Mouse (Mus musculus) kidney, adult 18-20 months (tissue): ENCODE measurements around the gene Cdhr4.

Experiments
- DNase-seq: peaks from one replicate; pipeline ENCODE4 v3.0.0; 2021

The Cdhr4 gene

DNA sequence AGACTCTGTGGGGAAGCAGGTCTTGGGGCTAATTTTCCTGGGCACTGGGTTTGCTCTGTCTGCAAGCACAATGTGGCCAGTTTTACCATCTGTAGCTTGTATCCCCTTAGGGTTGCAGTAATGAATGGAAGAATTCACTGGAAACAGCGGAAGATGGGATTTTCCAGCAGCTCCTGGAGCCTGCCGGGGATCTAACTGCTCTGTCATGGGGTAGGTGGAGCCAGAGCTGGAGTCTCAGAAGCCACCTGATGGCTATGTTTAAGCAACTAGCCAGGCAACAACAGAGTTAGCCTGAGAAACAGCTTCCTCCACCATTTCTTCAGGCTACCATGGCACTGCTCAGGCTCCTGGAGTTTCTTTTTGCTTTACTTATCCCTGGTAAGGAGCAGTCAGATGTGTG is at the start of gene Cdhr4:
Gene Cdhr4 (plus strand): TSS at position 301 of the 400 bp plus-strand sequence.
- DNase-seq: no peak

- DNase-seq: no peak
These were observed 44.8 kb upstream of the Cdhr4 start for GRCm38 (mm10) chr9:107947241-107948194.

DNA sequence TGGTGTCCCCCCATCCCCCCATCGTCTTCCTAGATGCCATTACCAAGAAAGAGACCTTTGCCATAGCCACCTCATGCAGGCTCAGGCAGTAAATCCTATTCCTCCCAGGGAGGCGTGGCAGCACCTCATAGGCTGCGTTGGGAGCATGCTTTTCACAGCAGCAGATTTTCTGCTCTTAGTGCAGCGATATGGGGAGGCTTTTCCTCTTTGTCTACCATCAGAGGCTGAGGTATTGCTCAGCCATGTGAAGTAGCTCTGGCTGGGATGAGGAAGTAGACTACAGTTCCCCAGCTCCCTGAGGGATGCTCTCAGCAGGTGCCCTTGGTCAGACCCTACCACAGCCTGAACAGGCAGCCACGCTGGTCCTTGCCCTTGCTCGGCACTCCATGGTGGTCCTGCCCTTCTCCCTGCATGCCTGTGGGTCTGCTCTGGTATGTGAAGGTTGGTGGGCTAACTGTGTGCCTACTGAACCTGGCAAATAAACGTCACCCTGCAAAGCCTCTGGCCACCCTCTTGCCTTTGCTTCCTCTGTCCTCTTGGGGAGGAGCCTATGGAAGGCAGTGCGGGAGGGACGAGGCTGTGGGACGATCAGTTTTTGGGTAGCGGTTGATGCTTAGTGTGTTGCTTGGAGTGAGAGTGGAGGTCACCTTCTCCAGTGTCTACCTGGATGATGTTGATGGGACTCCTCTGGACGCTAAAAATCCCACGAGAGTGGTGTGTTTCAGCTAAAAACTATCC is 42.9 kb upstream of the Cdhr4 start:
- DNase-seq: no peak

GRCm38 (mm10) chr9:107949922-107950235 is 42.4 kb upstream of the Cdhr4 start, which contains the start of gene Traip:
Traip (plus strand) TSS chr9:107950136.
- DNase-seq: no peak

- peak; percentile 92 for DNase-seq
These were observed 41.6 kb upstream of the Cdhr4 start for GRCm38 (mm10) chr9:107950460-107951355.

DNA sequence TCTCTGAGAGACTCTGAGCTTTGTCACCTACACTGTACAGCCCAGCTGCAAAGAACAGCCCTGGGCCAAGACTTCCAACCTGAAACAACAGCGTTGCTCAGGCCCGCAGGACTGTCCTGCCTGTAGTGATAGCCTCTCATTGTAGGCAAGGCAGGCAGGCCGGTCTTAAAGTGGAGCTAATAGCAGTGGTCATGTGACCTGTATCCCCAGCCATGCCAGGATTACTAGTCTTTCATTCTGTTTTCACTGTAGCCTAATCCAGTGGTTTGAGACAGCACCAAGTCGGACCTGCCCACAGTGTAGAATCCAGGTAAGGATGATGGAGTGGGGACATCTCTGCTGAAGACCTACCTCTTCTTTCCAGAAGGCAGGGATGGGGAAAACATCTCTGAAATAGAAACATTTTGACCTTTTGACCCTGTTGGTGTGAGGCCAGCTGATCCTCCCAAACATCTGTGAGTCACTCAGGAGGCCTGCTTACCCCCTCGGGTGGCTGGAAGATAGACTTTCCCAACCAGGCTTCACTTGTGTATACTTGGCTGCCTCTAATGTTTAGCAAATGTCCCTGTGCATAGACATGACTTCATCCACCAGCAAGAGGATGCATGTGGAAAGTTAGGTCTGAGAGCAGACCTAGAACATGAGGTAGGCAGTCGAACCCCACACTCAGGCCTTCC is 36.5 kb upstream of the Cdhr4 start:
- DNase-seq: no peak

GRCm38 (mm10) chr9:107957141-107957540 is 35.2 kb upstream of the Cdhr4 start:
- no peak for DNase-seq

DNA sequence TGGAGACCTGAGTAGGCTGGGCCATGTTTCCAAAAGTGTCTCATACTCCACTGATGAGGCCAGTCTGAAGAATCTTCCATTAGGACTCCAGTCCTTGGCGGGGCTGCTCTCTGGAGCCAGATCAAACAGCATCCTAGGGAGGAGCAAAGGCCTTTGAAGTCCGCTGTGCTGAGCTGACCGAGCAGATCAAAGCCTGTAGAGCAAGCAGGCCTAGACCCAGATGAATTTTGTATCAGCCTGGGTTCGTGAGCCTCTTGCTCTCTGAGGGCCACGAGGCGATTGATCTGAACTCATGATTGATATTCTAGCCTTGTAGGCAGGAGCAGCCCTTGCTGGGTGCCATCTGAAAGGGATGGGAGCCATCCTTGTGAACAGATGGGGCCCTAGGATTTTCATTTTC is 32.4 kb upstream of the Cdhr4 start:
- DNase-seq: no peak

DNA sequence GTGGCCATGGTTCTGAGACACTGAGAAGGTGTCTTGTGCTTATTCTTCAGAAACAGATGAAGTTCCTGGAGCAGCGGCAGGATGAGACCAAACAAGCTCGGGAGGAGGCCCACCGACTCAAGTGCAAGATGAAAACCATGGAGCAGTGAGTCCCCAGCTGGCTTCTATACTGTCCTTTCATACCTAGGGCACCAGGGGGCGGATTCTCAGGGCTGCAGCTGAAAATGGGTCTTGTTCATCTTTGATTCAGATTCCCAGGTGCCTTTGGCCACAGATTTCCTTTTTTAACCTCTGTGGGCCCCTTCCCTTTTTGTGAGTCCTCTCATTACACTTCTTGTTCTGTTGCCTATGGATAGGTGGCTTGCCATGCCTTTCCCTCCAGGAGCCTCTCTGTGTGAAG is 31.4 kb upstream of the Cdhr4 start:
- no peak for DNase-seq

DNA sequence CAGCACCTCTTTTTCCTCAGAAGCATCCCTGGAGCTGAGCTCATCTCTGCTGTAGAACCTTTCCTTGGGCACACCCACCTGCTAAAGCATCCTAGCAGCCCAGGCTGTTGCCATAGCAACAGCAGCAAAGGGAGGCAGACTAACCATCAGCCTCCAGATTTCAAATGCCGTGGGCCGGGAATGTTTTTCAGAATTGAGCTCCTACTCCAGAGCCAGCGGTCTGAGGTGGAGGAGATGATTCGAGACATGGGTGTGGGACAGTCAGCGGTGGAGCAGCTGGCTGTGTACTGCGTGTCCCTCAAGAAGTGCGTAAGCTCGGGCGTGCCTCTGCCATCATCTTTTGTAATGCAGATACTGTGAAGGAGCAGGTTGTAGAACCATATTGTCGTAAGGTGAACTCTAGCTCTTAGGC is 30.9 kb upstream of the Cdhr4 start:
- DNase-seq: no peak

- no peak for DNase-seq
These were observed 30.4 kb upstream of the Cdhr4 start for GRCm38 (mm10) chr9:107961881-107962280.

DNA sequence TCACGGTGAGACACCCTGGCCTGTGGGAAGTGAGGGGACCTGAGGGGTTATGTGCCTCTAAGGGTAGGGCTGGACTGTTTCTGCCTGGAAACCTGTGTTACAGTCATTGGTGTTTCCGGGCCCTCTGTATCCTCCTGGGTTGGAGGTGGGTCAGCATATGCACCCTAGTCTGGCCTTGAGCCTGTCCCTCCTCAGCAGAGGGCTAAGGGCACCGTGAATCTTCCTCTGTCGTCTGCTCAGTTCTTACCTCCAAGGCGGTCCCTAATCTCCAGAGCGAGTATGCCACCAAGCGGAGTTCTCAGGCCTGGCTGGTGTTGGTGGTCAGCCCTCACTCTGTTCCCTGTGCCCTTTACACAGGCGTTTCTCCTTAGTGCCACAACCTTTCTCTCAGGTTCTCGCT is 29.4 kb upstream of the Cdhr4 start:
- no peak for DNase-seq

DNA sequence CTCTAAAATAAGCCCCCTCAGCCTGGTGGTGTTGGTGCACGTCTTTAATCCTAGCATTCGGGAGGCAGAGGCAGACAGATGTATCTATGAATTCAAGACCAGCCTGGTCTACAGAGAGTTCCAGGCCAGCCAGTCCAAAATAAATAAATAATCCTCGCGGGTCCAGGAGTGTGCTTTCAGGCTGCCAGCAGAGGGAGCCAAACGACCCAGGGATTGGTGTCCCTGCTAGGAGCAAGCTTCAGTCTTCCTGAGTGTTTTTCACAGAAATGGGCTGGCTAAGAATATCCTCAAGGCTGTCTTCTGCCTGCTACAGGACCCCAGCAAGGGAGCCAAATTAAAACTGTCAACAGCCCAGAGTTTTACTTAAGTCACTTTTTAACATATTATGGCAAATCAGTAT is 28.6 kb upstream of the Cdhr4 start:
- DNase-seq: peak; percentile 78

GRCm38 (mm10) chr9:107964681-107965080 is 27.6 kb upstream of the Cdhr4 start:
- DNase-seq: no peak

GRCm38 (mm10) chr9:107966676-107967075 is 25.6 kb upstream of the Cdhr4 start:
- no peak for DNase-seq

- DNase-seq: no peak
These were observed 24.9 kb upstream of the Cdhr4 start for GRCm38 (mm10) chr9:107967437-107967836.

GRCm38 (mm10) chr9:107968531-107968930 is 23.8 kb upstream of the Cdhr4 start:
- DNase-seq: no peak

DNA sequence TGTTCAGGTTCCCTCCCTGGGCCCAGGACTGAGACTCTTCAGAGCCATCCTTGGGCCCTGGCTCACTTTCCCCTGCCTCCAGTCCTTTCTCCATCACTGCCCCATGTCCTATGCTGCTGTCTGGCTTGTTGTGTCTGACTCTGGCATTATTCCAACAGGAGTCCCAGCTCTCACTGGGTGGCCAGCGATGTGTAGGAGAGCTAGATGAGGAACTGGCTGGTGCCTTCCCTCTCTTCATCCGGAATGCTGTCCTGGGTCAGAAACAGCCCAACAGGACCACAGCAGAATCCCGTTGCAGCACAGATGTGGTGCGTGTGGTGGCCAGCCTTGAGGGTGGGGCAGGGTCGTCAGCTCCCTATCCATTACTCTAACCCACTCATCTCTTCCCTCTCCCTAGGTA is 22.0 kb upstream of the Cdhr4 start:
- no peak for DNase-seq

GRCm38 (mm10) chr9:107971690-107972541 is 20.4 kb upstream of the Cdhr4 start:
- peak; percentile 16 for DNase-seq

DNA sequence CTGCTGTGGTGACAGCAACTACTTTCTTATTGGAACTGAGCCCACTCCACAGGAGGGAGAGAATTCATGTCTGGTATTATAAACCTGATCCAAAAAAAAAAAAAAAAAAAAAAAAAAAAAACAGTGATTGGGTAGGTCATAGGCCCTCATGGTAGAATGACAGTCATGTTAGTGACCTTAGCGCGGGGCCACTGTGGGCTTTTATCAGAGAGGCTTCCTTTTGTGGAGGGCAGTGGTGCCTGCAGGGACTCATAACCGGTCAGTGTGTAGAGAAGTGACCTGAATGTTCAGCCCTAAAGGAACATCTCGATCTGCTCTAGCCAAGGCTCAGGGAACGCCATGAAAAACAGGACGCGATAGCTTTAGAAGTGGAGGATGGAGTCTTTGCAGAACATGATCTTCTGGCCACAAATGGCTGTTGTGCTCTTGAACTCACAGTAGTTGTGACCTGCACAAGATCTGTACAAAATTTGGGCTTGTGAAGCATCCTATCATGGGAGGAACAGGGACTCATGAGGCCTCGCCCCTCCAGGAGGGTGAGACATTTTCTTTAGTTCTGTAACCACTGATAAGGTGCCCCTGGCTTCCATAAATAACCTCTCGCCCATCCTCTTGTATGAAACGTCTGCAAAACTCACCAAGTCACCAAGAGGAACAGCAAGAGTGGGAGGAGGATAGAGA is 17.7 kb upstream of the Cdhr4 start:
- no peak for DNase-seq
